Mouse (Mus musculus) ES-Bruce4 (cell line): ENCODE measurements around the gene Card11.

Experiments used
- CTCF ChIP-seq: IDR thresholded peaks from one replicate; pipeline ENCODE4 v1.8.1; 2011; ENCODE audit warnings: low read depth, low read length
- EP300 ChIP-seq: IDR thresholded peaks from 2 replicates; pipeline ENCODE4 v1.6.1; 2011; ENCODE audit warnings: low read depth, low read length; ENCODE audit not compliant: insufficient read depth
- POLR2A ChIP-seq: IDR thresholded peaks from one replicate; pipeline ENCODE4 v1.8.1; 2011; ENCODE audit warnings: low read length; ENCODE audit not compliant: insufficient read depth

- TF ChIP-seq CTCF, result no peak
- no peak for TF ChIP-seq POLR2A
- TF ChIP-seq EP300, result no peak
Observed at GRCm38 (mm10) chr5:141000349-141000748, at the start of gene Card11.
